Mouse (Mus musculus): Measurements from ENCODE around the gene Klrb1a. TPM values are rescaled to one million over a fixed set of nuclear protein-coding genes. Genes with fewer than 3 reads are reported as not detected.
"Not testable (repeated sequence)": the region's sequence is repeated elsewhere in the genome, so short reads cannot be mapped to it uniquely, and the experiment has no call there.

Klrb1a gene
- under 1 TPM in 1 of 2 experiments, not detected in 1; 0.30 TPM for total RNA-seq (2021)
- long read RNA-seq, experiment 1, result 0 reads
- long read RNA-seq, experiment 2, result 0 reads

- DNase-seq, result not testable (repeated sequence)
Measured at GRCm38 (mm10) chr6:128623433-128623832, at the start of gene Klrb1a. TSS of gene Klrb1a (minus strand) at chr6:128623533.

- DNase-seq, result no peak
Measured at GRCm38 (mm10) chr6:128669936-128670335, 46.6 kb upstream of the Klrb1a start.

GRCm38 (mm10) chr6:128662206-128662605 is 38.9 kb upstream of the Klrb1a start, which contains the start of gene Clec2h:
TSS of gene Clec2h (plus strand) at chr6:128662385.
- DNase-seq, result no peak

GRCm38 (mm10) chr6:128661249-128661648 is 37.9 kb upstream of the Klrb1a start:
- DNase-seq, result no peak

- no peak for DNase-seq
Measured at GRCm38 (mm10) chr6:128652938-128653337, 29.6 kb upstream of the Klrb1a start.

- not testable (repeated sequence) for DNase-seq
Measured at GRCm38 (mm10) chr6:128650827-128651226, 27.5 kb upstream of the Klrb1a start.

- DNase-seq, result no peak
Measured at GRCm38 (mm10) chr6:128650187-128650586, 26.9 kb upstream of the Klrb1a start.

- no peak for DNase-seq
Measured at GRCm38 (mm10) chr6:128649681-128650080, 26.3 kb upstream of the Klrb1a start.

GRCm38 (mm10) chr6:128645708-128646107 is 22.4 kb upstream of the Klrb1a start:
- DNase-seq, result not testable (repeated sequence)

- DNase-seq, result not testable (repeated sequence)
Measured at GRCm38 (mm10) chr6:128644694-128645093, 21.4 kb upstream of the Klrb1a start.

GRCm38 (mm10) chr6:128643999-128644398 is 20.7 kb upstream of the Klrb1a start:
- DNase-seq, result no peak

GRCm38 (mm10) chr6:128641116-128641716 is 17.9 kb upstream of the Klrb1a start:
- no peak for DNase-seq

- DNase-seq, result no peak
Measured at GRCm38 (mm10) chr6:128640673-128641072, 17.3 kb upstream of the Klrb1a start.

GRCm38 (mm10) chr6:128630912-128631905 is 7.9 kb upstream of the Klrb1a start:
- not testable (repeated sequence) for DNase-seq

GRCm38 (mm10) chr6:128629771-128630739 is 6.7 kb upstream of the Klrb1a start:
- DNase-seq, result peak; percentile 55

- DNase-seq, result not testable (repeated sequence)
Measured at GRCm38 (mm10) chr6:128625246-128625645, 1.9 kb upstream of the Klrb1a start.

GRCm38 (mm10) chr6:128624425-128624824 is 1.1 kb upstream of the Klrb1a start:
- DNase-seq, result no peak

GRCm38 (mm10) chr6:128622733-128623132 is 600 bp downstream of the Klrb1a start:
- DNase-seq, result no peak

- no peak for DNase-seq
Measured at GRCm38 (mm10) chr6:128606350-128606749, 17.0 kb downstream of the Klrb1a start.

GRCm38 (mm10) chr6:128604512-128604911 is 18.8 kb downstream of the Klrb1a start:
- DNase-seq, result peak; percentile 7

GRCm38 (mm10) chr6:128602463-128603201 is 20.7 kb downstream of the Klrb1a start:
- no peak for DNase-seq

Measured in adrenal gland, postnatal 10 days (tissue).